ENCODE assay signal across 15 mouse cellular contexts in genomic region chr11:49765377-49766136, GRCm38 (mm10). TPM values are rescaled to one million over a fixed set of nuclear protein-coding genes. Genes with fewer than 3 reads are reported as not detected.
A peak's percentile ranks its signal among the peaks of the same experiment; 100 is the strongest.
DNase-seq lines count a peak whose midpoint lies in the region; ATAC-seq and TF ChIP-seq lines count a peak whose summit lies in the region.
"Had no signal": no experiment of that assay in that cellular context is flagged by ENCODE, and none has a peak within 500 bp of the region (broad histone marks: within the 10 kb centered on the region; RNA-seq: fewer than 3 reads in every experiment).

No protein-coding gene starts in this region.

- no peak overlapping the region for H3K4me2 ChIP-seq in lung, embryonic 14.5 days
- no peak overlapping the region for H3K4me2 ChIP-seq in lung, postnatal 0 days (replicated peaks; ENCODE audit: low read depth, low read length)
- H3K4me2 ChIP-seq in limb, embryonic 15.5 days = no peak overlapping the region
- H3K4me2 ChIP-seq: embryonic facial prominence, embryonic 12.5 days; hindbrain, embryonic 15.5 days had no signal

- H3K36me3 ChIP-seq in lung, embryonic 14.5 days (ENCODE audit: insufficient read depth) = no peaks in the 10 kb centered on the region
- H3K36me3 ChIP-seq in lung, postnatal 0 days (ENCODE audit: insufficient read depth, low read length) = no peaks in the 10 kb centered on the region
- H3K36me3 ChIP-seq in limb, embryonic 15.5 days = no peaks in the 10 kb centered on the region
- H3K36me3 ChIP-seq in forebrain, embryonic 10.5 days (replicated peaks) = no peaks in the 10 kb centered on the region
- H3K36me3 ChIP-seq: embryonic facial prominence, embryonic 12.5 days; hindbrain, embryonic 15.5 days had no signal

- TF ChIP-seq EP300 in lung, postnatal 0 days (IDR thresholded peaks at IDR 0.05) = no peak

- no peak overlapping the region for H3K9ac ChIP-seq in lung, embryonic 14.5 days
- no peak overlapping the region for H3K9ac ChIP-seq in lung, postnatal 0 days (replicated peaks; ENCODE audit: low read depth)
- no peak overlapping the region for H3K9ac ChIP-seq in limb, embryonic 15.5 days
- H3K9ac ChIP-seq: embryonic facial prominence, embryonic 12.5 days; hindbrain, embryonic 15.5 days had no signal

- 70% methylated on average over 3 of the region's 3 CpGs for WGBS in lung, embryonic 14.5 days
- WGBS in lung, postnatal 0 days = 62% methylated on average over 3 of the region's 3 CpGs
- 80% methylated on average over 3 of the region's 3 CpGs for WGBS in limb, embryonic 15.5 days
- 84% methylated on average over 3 of the region's 3 CpGs for WGBS in forebrain, embryonic 10.5 days

- no peak for TF ChIP-seq CTCF in lung, embryonic 14.5 days (IDR thresholded peaks at IDR 0.05; ENCODE audit: low read depth)
- TF ChIP-seq CTCF in lung, postnatal 0 days (IDR thresholded peaks at IDR 0.05) = no peak

- no peak for ATAC-seq in lung, embryonic 14.5 days (ENCODE audit: insufficient read depth)
- ATAC-seq in lung, postnatal 0 days = no peak
- ATAC-seq in common myeloid progenitor, adult 5-6 weeks (replicated peaks; ENCODE audit: low read depth, poor library complexity, severe bottlenecking) = peak; percentile 82
- no peak for ATAC-seq in limb, embryonic 15.5 days (ENCODE audit: insufficient number of reproducible peaks, low FRiP score, low TSS enrichment, low read depth)
- peak; percentile 88 for ATAC-seq in megakaryocyte progenitor cell, adult 5-6 weeks (replicated peaks; ENCODE audit: poor library complexity)
- ATAC-seq: midbrain, embryonic 16.5 days had no signal

- no peaks in the 10 kb centered on the region for H3K27me3 ChIP-seq in lung, embryonic 14.5 days (ENCODE audit: insufficient read depth, low read length)
- H3K27me3 ChIP-seq in lung, postnatal 0 days (replicated peaks; ENCODE audit: insufficient read depth, low read length) = no peaks in the 10 kb centered on the region
- H3K27me3 ChIP-seq in limb, embryonic 15.5 days = no peaks in the 10 kb centered on the region
- no peaks in the 10 kb centered on the region for H3K27me3 ChIP-seq in forebrain, embryonic 10.5 days (ENCODE audit: poor library complexity, severe bottlenecking)
- H3K27me3 ChIP-seq: embryonic facial prominence, embryonic 12.5 days; hindbrain, embryonic 15.5 days had no signal

- H3K27ac ChIP-seq in lung, embryonic 14.5 days (ENCODE audit: low read depth) = no peak overlapping the region
- no peak overlapping the region for H3K27ac ChIP-seq in lung, postnatal 0 days (ENCODE audit: low read length)
- H3K27ac ChIP-seq in limb, embryonic 15.5 days = peak overlapping the region; percentile 75
- no peak overlapping the region for H3K27ac ChIP-seq in forebrain, embryonic 10.5 days
- H3K27ac ChIP-seq: hindbrain, embryonic 15.5 days; macrophage had no signal

- H3K4me1 ChIP-seq in lung, embryonic 14.5 days (ENCODE audit: insufficient read depth) = no peaks in the 10 kb centered on the region
- no peaks in the 10 kb centered on the region for H3K4me1 ChIP-seq in lung, postnatal 0 days (ENCODE audit: insufficient read depth, low read depth, low read length)
- peaks cover 44% of the 10 kb centered on the region for H3K4me1 ChIP-seq in limb, embryonic 15.5 days
- H3K4me1 ChIP-seq in forebrain, embryonic 10.5 days = peaks cover 20% of the 10 kb centered on the region
- H3K4me1 ChIP-seq: hindbrain, embryonic 15.5 days had no signal

- no peak overlapping the region for H3K4me3 ChIP-seq in lung, embryonic 14.5 days (ENCODE audit: low read depth, low read length)
- H3K4me3 ChIP-seq in lung, postnatal 0 days (ENCODE audit: low read depth, low read length) = no peak overlapping the region
- no peak overlapping the region for H3K4me3 ChIP-seq in limb, embryonic 15.5 days
- H3K4me3 ChIP-seq in forebrain, embryonic 10.5 days = no peak overlapping the region
- H3K4me3 ChIP-seq: embryonic facial prominence, embryonic 12.5 days; hindbrain, embryonic 15.5 days had no signal

- DNase-seq in lung, embryonic 14.5 days = peak; percentile 4
- no peak for DNase-seq in lung, postnatal 0 days (ENCODE audit: low spot score)
- no peak for DNase-seq in cerebellum, postnatal 10 days
- no peak for DNase-seq in forebrain, embryonic 10.5 days (ENCODE audit: extremely low spot score, low spot score)
- no peak for DNase-seq in layer of hippocampus, adult 18-20 months (ENCODE audit: low spot score in 2 of 2)
- DNase-seq: adrenal gland, postnatal 10 days; cerebellum, postnatal 36 days; right cerebral cortex, postnatal 25 days had no signal

- H3K9me3 ChIP-seq in lung, embryonic 14.5 days (ENCODE audit: low read depth, low read length) = no peaks in the 10 kb centered on the region
- no peaks in the 10 kb centered on the region for H3K9me3 ChIP-seq in lung, postnatal 0 days (ENCODE audit: low read length)
- H3K9me3 ChIP-seq in limb, embryonic 15.5 days = no peaks in the 10 kb centered on the region
- no peaks in the 10 kb centered on the region for H3K9me3 ChIP-seq in forebrain, embryonic 10.5 days
- H3K9me3 ChIP-seq: embryonic facial prominence, embryonic 12.5 days; hindbrain, embryonic 15.5 days had no signal

RNA-seq across cellular contexts. Expression of gene Gfpt2, which starts 28.4 kb away (rescaled TPM):
- 10.4 and 11.6 TPM in 2 replicates for polyA plus RNA-seq in lung, embryonic 14.5 days (2014; fragmentation: Nextera tagmentation; extraction: Ambion mirVana)
- polyA plus RNA-seq in lung, postnatal 0 days (2015; fragmentation: Nextera tagmentation; extraction: Ambion mirVana) = 3.9 and 4.5 TPM in 2 replicates
- total RNA-seq in common myeloid progenitor, adult 5-6 weeks (2017) = 0.97 and 2.5 TPM in 2 replicates
- polyA plus RNA-seq in limb, embryonic 15.5 days (2015; fragmentation: Nextera tagmentation; extraction: Ambion mirVana) = 32.0 and 34.3 TPM in 2 replicates
- total RNA-seq in megakaryocyte progenitor cell, adult 5-6 weeks (2015) = 0.24 and 0.39 TPM in 2 replicates
- 0.37 TPM in 1 of 2 replicates, not detected in the other for total RNA-seq in megakaryocyte progenitor cell, adult 5-6 weeks (2017)
- 25.8 TPM in 2 replicates for polyA plus RNA-seq in forebrain, embryonic 10.5 days (2016; fragmentation: Nextera tagmentation; extraction: Ambion mirVana)
- total RNA-seq in layer of hippocampus, adult 18-20 months (2021) = 1 to 10 TPM; 4.2 to 4.6 TPM
- polyA plus RNA-seq: macrophage had no signal

RNA-seq across cellular contexts. Expression of gene Cnot6, which starts 53.0 kb away (rescaled TPM):
- 73.1 and 76.0 TPM in 2 replicates for polyA plus RNA-seq in lung, embryonic 14.5 days (2014; fragmentation: Nextera tagmentation; extraction: Ambion mirVana)
- 36.0 and 40.6 TPM in 2 replicates for polyA plus RNA-seq in lung, postnatal 0 days (2015; fragmentation: Nextera tagmentation; extraction: Ambion mirVana)
- total RNA-seq in common myeloid progenitor, adult 5-6 weeks (2017) = 96.7 and 119 TPM in 2 replicates
- polyA plus RNA-seq in limb, embryonic 15.5 days (2015; fragmentation: Nextera tagmentation; extraction: Ambion mirVana) = 40.1 and 47.9 TPM in 2 replicates
- 78.8 and 89.8 TPM in 2 replicates for total RNA-seq in megakaryocyte progenitor cell, adult 5-6 weeks (2015)
- total RNA-seq in megakaryocyte progenitor cell, adult 5-6 weeks (2017) = 52.2 and 59.1 TPM in 2 replicates
- polyA plus RNA-seq in forebrain, embryonic 10.5 days (2016; fragmentation: Nextera tagmentation; extraction: Ambion mirVana) = 60.1 and 63.1 TPM in 2 replicates
- 10 to 100 TPM; 48.3 to 48.8 TPM for total RNA-seq in layer of hippocampus, adult 18-20 months (2021)

Comparison
In these comparisons a context has a peak if more than half of its experiments do, and no peak if none do; other contexts are left out.
1. ATAC-seq: peak in common myeloid progenitor, adult 5-6 weeks (single experiment) and megakaryocyte progenitor cell, adult 5-6 weeks (single experiment); none in lung, embryonic 14.5 days (single experiment), lung, postnatal 0 days (single experiment) and limb, embryonic 15.5 days (single experiment).